Mouse (Mus musculus): ENCODE measurements around the gene Pcp4l1.

GRCm38 (mm10) chr1:171172779-171173178 lies 23.3 kb downstream of the Pcp4l1 start:
- TF ChIP-seq CTCF (IDR thresholded peaks at IDR 0.05; ENCODE audit: insufficient read depth, low read length) (no peak), POLR2A (IDR thresholded peaks at IDR 0.05; ENCODE audit: borderline replicate concordance, extremely low read depth, low read depth, low read length) (no peak)

All from lung, adult 2 months (tissue).